Mouse (Mus musculus) granulocyte monocyte progenitor cell, adult 5-6 weeks (primary cell): ENCODE measurements at regions not wholly inside any gene's neighbourhood (a gene's known extent, or its start where the extent isn't known, plus 50 kb on each side); places are given as distances from the start of the nearest gene placed in this dataset.
A peak's percentile ranks its signal among the peaks of the same experiment; 100 is the strongest.
"Not testable (repeated sequence)": the region's sequence is repeated elsewhere in the genome, so short reads cannot be mapped to it uniquely, and the experiment has no call there.

Experiments used
- ATAC-seq: replicated peaks from 2 replicates; pipeline ENCODE4 v1.8.0; 2016; ENCODE audit warnings: mild to moderate bottlenecking, moderate TSS enrichment, inconsistent platforms; ENCODE audit not compliant: poor library complexity, severe bottlenecking

DNA sequence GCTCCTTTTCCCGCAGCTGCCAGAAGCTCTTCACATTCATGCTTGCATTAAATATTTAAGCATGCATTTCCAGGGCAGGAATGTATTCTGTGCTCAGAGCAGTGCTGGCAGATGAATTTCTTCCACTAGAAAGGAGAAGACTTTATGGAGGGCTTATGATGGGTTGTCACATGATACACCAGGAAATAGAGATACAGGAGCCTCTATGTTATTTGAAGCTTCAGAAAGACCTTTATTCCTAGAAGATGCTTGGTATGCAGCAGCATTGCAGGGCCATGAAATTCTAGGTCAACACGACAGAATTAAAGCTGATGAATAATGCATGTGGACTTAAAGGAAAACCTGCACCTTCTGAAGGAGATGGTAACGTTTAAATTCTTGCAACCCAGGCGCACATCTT, 212.1 kb downstream of the Adgrg6 start:
- no peak for ATAC-seq

DNA sequence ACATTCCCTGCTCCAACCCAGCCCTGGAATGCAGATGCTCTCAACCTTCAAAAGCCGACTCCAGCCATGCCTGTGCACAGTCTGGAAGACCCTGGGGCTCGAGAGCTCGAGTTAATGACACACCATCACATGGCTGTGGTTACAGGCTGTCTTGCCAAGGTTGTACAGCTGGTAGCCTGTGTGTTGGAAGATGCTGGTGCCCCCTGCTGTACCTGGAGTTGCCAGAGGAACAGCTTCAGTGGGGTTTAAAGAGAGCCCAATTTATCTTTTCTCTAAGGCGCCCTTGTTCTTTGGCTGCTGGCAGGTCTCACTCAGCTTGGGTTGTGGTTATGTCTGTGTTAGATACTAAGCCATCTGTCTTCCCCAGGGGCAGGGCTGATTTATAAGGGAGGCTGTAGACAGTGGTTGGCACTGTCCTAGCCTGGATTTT, 212.8 kb downstream of the Adgrg6 start:
- ATAC-seq, result no peak

DNA sequence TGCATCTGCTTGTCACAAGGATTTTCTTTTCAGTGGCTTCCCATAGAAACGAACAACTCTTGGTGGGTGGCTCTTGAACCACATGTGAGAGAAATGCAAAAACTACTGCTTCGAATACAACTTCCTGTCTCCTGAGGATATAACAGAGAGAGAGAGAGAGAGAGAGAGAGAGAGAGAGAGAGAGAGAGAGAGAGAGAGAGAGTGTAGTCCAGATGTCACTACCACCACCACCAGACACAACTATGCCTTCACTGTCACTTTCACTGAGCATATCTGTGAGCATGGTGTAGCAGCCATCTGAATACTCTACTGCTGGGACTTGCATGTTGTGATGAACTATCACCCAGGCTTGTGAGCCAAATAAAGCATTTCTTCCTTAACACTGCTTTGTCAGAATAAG, 216.6 kb downstream of the Adgrg6 start:
- ATAC-seq, result no peak

DNA sequence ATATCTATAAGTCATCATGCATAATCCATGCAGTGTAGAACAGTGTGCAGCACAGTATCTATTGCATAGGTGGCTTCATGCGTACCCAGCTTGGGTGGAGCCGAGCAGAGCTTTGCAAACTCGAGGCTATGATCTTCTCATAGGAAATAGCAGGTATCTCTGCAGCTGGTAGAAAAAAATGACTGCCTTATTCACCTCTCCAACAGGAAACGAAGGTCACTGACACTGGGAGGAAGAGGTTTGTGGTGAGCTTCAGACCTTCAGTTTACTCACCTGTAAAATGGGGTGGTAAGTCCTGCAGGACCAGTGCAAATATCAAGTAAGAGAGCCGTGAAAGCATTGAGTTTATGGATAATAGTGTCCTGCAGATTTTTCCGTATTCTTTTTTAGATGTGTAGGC, 219.2 kb downstream of the Adgrg6 start:
- ATAC-seq, result no peak

DNA sequence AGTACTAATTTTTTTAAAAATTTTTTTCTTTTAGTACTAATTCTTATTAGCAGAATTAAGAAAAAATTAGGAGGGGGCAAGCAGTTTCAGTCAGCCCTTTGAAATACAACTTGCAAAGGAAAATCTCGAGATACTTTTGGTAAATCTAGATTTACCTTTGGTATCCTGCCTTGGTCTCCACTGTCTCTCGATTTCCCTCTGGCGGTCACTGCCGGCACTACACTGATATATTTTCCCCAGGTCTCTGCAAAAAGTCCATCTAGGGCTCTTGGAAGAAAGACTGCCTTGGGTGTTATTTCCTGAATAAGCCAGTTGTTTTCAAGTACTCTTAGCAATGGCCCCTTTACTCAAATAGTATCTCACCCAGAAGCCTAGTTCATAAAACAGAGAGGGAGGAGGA, 224.0 kb downstream of the Adgrg6 start:
- peak; percentile 78 for ATAC-seq

DNA sequence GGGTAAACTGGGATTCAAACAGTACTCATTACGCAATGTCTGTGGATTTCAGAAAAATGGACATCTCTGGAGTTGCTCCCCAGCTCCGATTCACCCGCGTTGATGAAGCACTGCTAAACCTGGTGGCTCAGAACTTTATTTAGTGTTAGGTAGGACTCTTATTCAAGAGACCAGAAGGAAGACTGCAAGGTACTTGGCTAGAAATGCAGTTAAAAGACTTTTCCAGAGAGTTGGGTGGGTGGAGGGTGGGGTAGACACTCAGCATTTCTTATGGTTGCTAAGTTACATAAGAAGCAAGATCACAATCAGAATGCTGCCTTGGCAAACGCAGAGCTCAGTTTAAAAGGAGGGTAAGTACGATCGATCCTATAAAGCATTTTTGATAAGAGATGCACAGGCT, 230.2 kb downstream of the Adgrg6 start:
- no peak for ATAC-seq

DNA sequence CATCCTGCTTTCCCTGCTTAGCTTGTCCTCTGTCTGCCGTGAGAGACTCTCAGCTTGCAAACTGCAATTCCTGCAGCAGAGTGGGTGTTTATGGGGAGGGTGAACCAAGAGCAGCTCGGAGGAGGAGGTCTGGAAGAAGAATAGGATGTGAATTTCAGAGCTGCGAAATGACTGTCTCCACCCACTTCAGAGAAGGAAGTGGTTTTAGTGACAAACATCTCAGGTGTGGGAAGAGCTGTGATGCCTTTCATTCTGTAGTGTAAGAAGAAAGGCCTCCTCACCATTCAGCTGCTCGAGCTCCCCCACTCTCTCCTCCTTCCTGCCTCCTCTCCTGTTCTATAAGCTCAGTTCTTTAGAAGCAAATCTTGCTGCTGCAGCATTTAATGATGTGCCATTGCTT, 230.9 kb downstream of the Adgrg6 start:
- no peak for ATAC-seq

DNA sequence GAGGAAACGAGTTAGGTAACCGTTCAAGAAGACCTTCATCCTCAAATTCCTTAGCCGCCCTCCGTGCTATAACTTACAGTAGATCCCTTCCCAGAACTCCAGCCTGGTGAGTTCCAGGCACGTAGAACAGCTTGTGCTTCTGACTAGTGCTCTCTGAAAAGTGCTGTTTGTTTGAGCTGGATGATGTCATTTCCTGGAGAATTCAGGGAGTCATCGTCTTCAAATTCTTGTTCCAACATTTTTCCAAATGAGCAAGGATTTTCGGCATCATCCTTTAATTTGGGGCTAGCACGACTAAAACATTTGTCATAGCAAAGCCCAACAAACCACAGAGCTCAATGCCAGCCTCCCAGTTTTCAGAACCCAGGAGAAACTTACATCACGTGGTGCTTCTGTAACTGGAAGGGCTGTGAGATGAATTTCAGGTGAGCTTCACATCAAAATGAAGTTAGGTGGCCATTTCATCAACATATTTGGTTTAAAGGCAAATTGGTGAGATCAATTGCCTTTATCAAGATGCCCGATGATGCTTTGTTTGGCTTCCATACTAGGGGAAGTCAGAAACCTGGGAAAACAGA, 231.4 kb downstream of the Adgrg6 start:
- ATAC-seq, result no peak

DNA sequence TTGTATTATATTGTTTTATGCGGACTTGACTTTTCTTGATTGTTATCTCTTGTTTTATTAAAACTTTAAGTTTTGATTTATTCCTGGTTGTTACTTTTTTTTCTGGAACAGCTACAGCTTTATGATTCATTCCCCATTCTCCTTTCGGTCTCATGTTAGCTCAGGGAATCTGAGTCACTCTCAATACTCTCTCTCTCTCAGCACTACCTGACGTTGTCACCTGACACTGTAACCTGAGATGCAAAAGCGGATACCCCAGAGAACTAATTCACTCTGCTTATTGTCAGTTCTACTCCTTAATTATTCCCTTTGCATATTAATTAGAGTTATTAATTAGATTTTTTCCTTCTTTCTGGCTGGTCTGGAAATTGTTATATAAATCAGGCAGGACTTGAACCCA, 232.5 kb downstream of the Adgrg6 start:
- no peak for ATAC-seq

DNA sequence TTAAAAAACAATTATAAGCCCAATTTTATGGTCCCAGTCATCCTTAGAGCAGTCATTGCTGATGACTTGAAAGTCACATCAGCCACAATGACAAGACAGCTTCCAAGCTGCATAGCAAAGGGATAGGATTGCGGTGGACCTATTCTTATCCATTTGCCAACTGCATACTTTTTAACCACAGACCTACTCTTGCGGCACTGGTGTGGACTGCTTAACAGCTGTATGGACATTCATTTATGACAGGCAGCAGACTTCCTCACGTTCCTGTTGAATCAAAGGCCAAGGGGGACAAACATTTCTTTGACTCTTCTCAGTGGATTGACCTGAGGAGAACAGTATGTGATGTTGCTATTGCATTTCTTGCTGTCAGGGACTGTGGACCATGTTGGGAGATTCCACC, 233.5 kb downstream of the Adgrg6 start:
- ATAC-seq, result no peak

DNA sequence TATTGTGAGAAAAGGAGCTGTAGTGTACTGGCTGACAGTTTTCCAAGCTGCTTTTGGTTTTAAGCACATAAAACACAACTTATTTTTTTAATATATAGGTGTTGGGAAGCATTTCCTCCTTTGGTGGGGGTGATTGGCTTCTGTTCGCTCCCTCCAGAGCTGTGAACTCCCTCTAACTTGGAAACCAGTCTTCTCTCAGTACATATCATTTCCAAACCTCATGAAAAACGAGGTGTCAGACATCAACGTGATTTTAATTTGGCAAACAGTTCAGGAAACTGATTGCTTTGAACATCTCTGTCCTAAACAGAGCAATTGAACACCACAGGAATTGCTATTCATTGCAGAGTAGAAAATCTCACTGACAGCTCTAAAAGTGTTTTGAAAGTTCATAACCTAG, 238.6 kb downstream of the Adgrg6 start:
- ATAC-seq, result no peak

DNA sequence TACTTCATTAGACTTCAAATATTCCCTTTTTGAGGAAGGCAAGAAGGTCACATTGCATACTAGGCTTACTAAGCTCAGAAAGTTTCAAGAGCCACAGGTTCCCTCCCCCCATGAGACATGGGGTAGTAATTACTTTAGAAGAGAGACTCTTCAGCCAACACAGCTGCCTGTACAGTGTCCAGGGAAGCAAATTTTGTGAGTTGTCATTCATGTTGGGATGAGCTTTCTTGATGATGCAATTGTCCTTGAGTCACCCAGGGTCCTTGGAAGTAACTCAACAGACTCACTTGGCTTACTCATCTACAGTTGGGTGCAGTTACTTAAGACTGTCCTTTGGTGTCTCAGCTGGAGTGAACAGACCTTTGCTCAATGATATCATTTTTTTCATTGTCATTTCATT, 242.0 kb downstream of the Adgrg6 start:
- no peak for ATAC-seq

DNA sequence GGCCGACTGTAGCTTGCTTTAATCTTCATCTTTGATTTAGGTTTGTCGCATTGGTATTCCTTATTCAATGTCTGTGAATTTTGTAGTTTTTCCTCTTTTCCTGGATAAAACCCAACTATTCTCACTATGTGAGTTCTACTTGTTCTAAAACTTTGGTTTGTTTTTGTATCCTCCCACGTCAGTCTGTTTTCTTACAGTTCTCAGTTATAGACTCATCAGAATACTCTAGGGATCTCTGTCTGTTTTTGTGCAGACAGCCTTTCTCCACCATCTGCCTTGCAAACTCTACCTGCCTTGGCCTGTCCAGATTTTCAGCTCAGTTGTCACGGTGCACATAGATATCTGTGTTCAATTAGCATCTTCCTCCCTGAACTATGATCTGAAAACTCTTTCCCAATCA, 249.3 kb downstream of the Adgrg6 start:
- no peak for ATAC-seq

DNA sequence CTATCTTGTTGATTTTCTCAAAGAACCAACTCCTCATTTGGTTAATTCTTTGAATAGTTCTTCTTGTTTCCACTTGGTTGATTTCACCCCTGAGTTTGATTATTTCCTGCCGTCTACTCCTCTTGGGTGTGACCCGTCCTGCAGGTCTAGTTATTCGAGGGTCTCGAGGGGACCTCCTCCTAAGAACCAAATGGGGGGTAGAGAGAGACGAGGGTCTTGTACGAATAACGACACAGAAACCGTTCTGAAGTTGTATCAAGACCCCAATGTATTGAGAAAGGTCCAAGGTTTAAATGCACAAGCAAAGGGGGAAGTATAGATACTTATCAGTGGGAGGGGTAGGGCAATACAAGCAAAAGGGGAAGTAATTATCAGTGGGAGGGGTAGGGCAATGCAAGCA, 252.8 kb downstream of the Adgrg6 start:
- not testable (repeated sequence) for ATAC-seq

DNA sequence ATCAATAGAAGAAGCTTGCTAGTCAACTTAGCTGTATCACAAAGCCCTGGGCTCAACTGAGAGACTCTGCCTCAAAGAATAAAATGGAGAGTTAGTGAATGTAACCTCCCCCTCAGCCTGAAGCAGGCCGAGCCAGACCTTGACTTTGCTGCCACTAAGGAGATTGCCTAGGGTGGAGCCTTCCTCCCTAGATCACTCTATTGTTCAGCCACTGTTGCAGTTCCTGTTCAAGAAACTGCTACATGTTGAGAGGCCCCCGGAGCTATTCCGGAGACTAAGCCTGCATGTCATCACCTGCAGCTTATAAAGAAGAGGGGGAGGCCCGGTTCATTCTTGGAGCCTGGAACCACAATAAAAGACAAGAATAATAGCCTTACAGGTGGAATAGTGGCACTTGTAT, 257.9 kb downstream of the Adgrg6 start:
- ATAC-seq, result no peak

DNA sequence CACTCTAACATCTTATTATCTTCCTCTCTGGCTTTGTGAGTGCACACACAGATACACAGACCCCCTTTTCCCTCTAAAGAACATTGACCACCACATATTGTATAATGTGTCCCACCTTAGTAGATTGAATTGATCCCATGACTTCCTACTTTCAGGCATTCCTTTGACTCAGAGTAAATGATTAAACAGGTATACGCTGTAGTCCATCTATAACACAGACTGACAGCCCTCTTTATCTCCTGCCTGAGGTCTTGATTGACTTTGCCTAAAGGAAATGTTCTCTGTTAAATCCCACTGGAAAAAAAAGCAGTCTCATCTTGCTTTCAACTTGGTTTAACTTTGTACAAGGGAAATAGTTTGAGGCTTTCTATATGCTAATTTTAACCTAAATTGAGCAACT, 268.8 kb downstream of the Adgrg6 start:
- ATAC-seq, result no peak

DNA sequence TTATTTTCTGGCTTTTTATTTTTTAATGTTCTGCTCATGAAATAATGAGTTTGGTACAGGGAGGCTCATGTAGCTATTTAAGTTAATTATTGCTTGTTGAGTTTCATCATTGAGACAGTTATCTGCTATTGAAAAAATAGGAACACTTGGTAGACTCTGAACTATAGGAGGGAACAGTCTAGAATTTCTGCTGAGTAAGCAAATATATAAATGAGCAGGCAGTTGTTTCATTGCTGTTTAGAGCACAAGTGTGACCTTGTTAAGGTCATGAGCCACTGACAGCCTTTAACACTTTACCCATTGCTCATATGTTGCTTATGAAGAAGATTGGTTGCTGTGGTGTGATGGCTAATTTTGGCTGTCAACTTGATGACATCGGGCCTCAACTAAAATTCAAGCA, 270.0 kb downstream of the Adgrg6 start:
- ATAC-seq, result no peak

DNA sequence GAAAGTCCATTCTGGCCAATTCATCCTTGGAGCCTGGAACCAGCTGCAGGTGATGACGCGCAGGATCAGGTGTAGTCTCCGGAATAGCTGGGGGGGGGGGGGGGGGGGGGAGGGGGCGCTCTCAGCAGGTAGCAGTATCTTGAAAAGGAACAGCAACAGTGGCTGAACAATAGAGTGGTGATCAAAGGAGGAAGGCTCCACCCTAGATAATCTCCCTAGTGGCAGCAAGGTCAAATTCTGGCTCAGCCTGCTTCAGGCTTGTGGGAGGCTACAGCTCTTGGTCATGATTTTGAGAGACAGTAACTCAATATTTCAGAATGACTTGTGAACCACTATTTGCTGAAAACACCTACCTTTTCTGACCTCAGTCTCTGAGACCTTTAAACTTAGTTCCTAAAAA, 275.5 kb downstream of the Adgrg6 start:
- ATAC-seq, result no peak

DNA sequence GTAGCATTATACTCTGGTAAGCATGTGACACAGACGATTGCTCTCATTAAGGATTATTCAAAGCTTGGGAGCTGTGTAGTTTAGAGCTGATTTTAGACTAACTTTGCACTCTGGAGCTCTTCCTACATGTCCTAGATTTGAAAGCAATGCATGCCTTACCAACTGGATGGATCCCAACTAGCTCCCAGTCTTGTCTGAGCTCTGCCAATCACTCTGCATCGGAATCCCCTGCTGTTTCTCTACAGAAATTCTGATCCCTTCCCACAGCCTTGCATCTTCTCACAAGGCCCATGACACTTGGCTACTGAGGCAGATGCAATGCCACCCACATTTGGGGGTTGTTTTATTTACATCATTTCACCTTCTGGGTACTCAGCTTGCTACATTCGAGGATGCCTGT, 277.8 kb downstream of the Adgrg6 start:
- no peak for ATAC-seq

DNA sequence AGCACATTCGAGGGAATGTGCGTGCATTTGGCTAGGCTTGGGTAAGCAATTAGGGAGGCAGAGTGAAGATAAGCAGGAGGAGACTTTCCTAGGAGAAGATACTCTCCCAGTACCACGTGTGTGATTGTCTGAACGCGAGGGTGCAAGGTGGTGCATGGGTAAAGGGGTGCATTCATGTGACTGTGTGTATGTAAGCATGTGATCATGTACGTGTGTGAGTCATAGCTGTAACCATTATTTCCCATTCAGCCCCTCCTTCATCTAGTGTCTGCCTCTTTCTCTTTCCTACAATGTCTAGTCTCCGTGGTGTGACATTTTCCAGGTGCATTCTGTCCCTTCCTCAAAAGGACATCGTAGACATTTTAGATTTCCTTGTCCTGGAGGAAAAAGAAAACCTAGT, 273.8 kb downstream of the Hivep2 start:
- no peak for ATAC-seq

DNA sequence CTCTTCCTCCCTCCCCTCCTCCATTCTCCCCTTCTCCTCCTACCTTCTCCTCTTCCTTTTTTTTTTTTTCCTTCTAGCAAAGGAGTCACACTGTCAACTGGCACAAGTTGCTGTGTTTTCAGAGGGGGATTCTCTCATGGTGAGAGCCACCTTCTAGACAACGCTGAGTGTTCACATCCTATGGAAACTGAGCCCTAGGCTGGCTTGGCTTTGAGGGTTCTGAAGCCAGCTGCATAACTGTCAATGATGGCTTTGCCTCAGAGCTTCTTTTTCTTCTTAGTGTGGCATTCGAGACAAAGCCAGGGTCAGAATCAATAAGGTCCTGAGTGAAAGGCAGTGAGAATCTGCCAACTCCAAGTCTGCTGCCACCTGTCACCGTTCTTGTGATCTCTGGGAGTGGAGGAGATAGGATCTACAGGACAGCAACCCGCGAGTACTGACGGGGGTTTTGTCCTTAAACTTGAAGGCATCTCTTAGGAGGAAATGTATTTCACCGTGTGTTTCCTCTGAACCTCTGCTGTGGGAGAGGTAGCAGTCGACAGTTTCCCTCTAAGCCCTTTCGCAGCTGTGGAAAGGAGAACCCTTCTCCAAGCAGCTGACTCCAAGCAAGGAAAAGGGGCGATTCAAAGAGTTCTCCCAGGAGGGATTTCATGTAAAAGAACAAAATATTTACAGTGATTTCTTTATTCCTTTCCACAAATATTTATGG, 269.2 kb downstream of the Hivep2 start:
- no peak for ATAC-seq

DNA sequence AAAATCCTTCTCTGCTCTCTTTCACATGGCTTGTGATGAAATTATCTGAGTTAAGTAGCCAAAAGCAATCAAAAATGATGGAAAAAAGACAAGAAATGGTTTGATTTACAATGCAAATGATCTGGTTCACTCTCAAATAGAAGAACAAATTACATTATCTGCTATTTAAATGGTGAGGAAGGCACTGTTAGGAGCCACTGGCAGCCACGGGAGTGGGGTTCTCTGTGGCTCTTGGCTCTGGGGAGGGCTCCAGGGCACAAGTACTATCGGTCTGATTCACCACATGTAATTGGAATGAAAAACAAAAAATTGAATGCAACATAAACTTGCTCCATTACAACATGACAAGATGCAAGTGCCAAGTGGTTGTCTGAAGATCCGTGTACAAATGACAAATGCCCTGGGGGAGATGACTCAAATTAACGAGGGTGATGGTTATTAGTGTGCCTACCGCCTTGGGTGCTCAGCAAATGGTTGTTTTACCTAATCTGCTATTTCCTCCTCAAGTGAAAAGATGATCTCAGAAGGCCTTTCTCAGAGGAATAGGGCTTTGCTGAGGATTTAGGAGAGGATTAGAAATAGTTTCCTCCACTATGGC, 268.2 kb downstream of the Hivep2 start:
- no peak for ATAC-seq
